Mouse (Mus musculus) mesoderm, embryonic 11.5 days (tissue): Measurements from ENCODE around the gene 4930544G11Rik.

ENCODE experiments used
- DNase-seq: peaks from one replicate; pipeline ENCODE4 v3.0.0-alpha.2; 2012; ENCODE audit warnings: low read depth, low spot score

The 4930544G11Rik gene

GRCm38 (mm10) chr6:65952309-65952708 lies at the start of gene 4930544G11Rik:
TSS of gene 4930544G11Rik (plus strand) at chr6:65952609.
- no peak for DNase-seq

GRCm38 (mm10) chr6:65906657-65907182 lies 45.7 kb upstream of the 4930544G11Rik start:
- DNase-seq, result no peak

GRCm38 (mm10) chr6:65915421-65915820 lies 37.0 kb upstream of the 4930544G11Rik start:
- DNase-seq, result no peak

- DNase-seq, result no peak
Measured at GRCm38 (mm10) chr6:65921703-65922102, 30.7 kb upstream of the 4930544G11Rik start.

- peak; percentile 28 for DNase-seq
Measured at GRCm38 (mm10) chr6:65923501-65924084, 28.8 kb upstream of the 4930544G11Rik start.

GRCm38 (mm10) chr6:65925737-65926333 lies 26.6 kb upstream of the 4930544G11Rik start:
- DNase-seq, result no peak

- DNase-seq, result no peak
Measured at GRCm38 (mm10) chr6:65930523-65930922, 21.9 kb upstream of the 4930544G11Rik start.

GRCm38 (mm10) chr6:65932776-65933175 lies 19.6 kb upstream of the 4930544G11Rik start:
- DNase-seq, result no peak

- DNase-seq, result peak; percentile 30
Measured at GRCm38 (mm10) chr6:65933177-65933576, 19.2 kb upstream of the 4930544G11Rik start.

GRCm38 (mm10) chr6:65935566-65936281 lies 16.7 kb upstream of the 4930544G11Rik start:
- DNase-seq, result no peak

- DNase-seq, result no peak
Measured at GRCm38 (mm10) chr6:65950492-65950891, 1.9 kb upstream of the 4930544G11Rik start.

GRCm38 (mm10) chr6:65969386-65970111 lies 17.1 kb downstream of the 4930544G11Rik start:
- peak; percentile 27 for DNase-seq

- no peak for DNase-seq
Measured at GRCm38 (mm10) chr6:65970410-65970809, 18.0 kb downstream of the 4930544G11Rik start.

GRCm38 (mm10) chr6:65992081-65992480 lies 39.7 kb downstream of the 4930544G11Rik start:
- DNase-seq, result peak; percentile 26

GRCm38 (mm10) chr6:65998343-65998742 lies 45.9 kb downstream of the 4930544G11Rik start:
- no peak for DNase-seq
